Mouse (Mus musculus): ENCODE data around the gene Cdc5l.

DNA sequence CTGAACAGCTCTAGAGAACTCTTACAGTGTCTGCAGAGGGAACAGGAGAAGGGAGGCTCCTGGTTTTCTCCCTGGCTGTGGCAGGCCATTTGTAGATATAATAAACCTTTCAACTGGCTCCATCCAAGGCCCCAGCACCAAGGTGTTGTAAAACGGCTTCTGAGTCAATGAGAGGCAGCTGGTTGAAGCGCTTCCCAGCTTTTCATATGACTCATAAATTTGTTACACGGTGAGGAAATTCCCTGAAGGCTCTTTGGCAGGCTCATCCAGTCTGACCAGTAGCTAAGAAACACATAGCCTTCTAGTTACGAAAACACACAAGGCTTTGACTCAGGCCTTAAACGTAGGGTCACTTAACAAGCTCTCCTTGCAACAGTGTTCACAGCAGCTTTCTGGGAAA lies 74.1 kb downstream of the Cdc5l start:
- TF ChIP-seq CTCF (IDR thresholded peaks at IDR 0.05; ENCODE audit: control insufficient read depth, insufficient read depth, insufficient replicate concordance, low read depth, low read length) (no peak), POLR2A (IDR thresholded peaks at IDR 0.05; ENCODE audit: control insufficient read depth, low read depth, low read length) (no peak)
